Mouse (Mus musculus) stomach, embryonic 15.5 days (tissue): ENCODE measurements around the gene Asl. TPM values are rescaled to one million over a fixed set of nuclear protein-coding genes. Genes with fewer than 3 reads are reported as not detected.

Experiments used
- ATAC-seq: fragments of 200-750 bp; cut with Nextera tagmentation; 2 replicates; pipeline ENCODE4 v1.8.0; 2017; ENCODE audit warnings: low read depth, moderate number of reproducible peaks, moderate TSS enrichment; ENCODE audit not compliant: insufficient read depth, low FRiP score
- H3K27ac ChIP-seq: fragments of 300-500 bp; sonication (generic); 2 replicates; pipeline ENCODE4 v1.5.1; 2015; ENCODE audit warnings: mild to moderate bottlenecking, inconsistent platforms
- H3K27me3 ChIP-seq: fragments of 300-500 bp; sonication (generic); replicated peaks from 2 replicates; pipeline ENCODE4 v1.6.1; 2015; ENCODE audit warnings: inconsistent platforms
- H3K36me3 ChIP-seq: fragments of 300-500 bp; sonication (generic); 2 replicates; pipeline ENCODE4 v1.6.1; 2015; ENCODE audit warnings: inconsistent platforms
- H3K4me1 ChIP-seq: fragments of 300-500 bp; sonication (generic); 2 replicates; pipeline ENCODE4 v1.6.1; 2015; ENCODE audit warnings: inconsistent platforms
- H3K4me2 ChIP-seq: fragments of 300-500 bp; sonication (generic); 2 replicates; pipeline ENCODE4 v1.6.1; 2015; ENCODE audit warnings: mild to moderate bottlenecking, inconsistent platforms
- H3K4me3 ChIP-seq: fragments of 300-500 bp; sonication (generic); replicated peaks from 2 replicates; pipeline ENCODE4 v1.5.1; 2015; ENCODE audit warnings: inconsistent platforms
- H3K9ac ChIP-seq: fragments of 300-500 bp; sonication (generic); 2 replicates; pipeline ENCODE4 v1.6.1; 2015; ENCODE audit warnings: inconsistent platforms
- H3K9me3 ChIP-seq: fragments of 300-500 bp; sonication (generic); 2 replicates; pipeline ENCODE4 v1.6.1; 2016; ENCODE audit warnings: inconsistent platforms
- WGBS: fragments of 180-500 bp; shearing (Covaris S2); methylation state at CpG from one replicate; pipeline ENCODE4 v1.1.7; 2015; 5-methylcytosine and 5-hydroxymethylcytosine counted together
- polyA plus RNA-seq: library from polyadenylated mRNA; unstranded; fragments of >200 nt; fragmentation: Nextera tagmentation; extraction: Ambion mirVana; gene quantifications from 2 replicates; pipeline ENCODE4 v1.2.1, GENCODE M21; 2015

The Asl gene
- 49.1 and 50.1 TPM in 2 replicates for polyA plus RNA-seq

DNA sequence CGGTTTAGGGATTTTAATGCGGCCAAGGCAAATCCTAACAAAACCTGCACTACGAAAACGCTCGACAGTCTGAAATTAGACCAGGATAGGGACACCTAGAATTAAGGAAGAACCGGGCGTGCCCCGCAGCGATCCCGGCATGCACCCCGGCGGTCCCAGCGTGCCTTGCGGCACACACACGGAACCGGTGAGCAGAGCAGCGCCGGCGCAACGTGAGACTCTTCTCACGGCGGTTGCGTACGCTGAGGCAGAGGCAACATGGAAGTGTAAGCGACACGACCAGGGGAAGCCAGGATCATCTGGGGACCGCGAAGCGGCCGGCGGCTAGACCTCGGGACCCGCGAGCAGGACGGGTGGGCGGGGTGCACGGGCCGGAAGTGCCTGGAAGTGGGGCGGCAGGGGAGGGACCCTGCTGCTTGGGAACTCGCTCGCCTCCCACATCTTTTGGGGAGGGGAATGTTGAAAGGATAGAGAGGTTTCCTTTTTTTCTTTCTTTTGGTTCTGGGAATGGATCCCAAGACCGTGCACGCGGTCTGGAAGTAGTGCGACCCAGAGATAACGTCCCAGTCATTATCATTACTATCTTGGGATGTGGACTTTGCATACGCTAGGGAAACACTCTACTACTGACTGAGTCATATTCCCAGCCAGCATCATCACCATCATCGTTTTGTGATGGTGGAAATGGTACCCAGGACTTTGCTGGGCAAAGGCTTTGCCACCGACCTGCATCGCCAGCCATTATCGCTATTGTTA, at the start of gene Asl, which contains the start of gene Crcp:
Gene Asl, minus strand, starts transcription at position 106 of the 756 bp plus-strand sequence.
Gene Crcp, plus strand, starts transcription at position 149 of the 756 bp plus-strand sequence.
- Histone ChIP-seq H3K27ac (peak within 1 kb of the TSS; percentile 94), H3K36me3 (no peaks in the 10 kb centered on the region), H3K4me1 (peaks cover 6% of the 10 kb centered on the region; the same call in 1 of the 2 replicates), H3K27me3 (no peaks in the 10 kb centered on the region), H3K4me2 (peak within 1 kb of the TSS; percentile 78), H3K9me3 (no peaks in the 10 kb centered on the region), H3K4me3 (peak within 1 kb of the TSS; percentile 79), H3K9ac (peak within 1 kb of the TSS; percentile 51; the same call in 1 of the 2 replicates)
- peak; percentile 80 for ATAC-seq
- WGBS: 1% methylated on average over 51 of the region's 51 CpGs

DNA sequence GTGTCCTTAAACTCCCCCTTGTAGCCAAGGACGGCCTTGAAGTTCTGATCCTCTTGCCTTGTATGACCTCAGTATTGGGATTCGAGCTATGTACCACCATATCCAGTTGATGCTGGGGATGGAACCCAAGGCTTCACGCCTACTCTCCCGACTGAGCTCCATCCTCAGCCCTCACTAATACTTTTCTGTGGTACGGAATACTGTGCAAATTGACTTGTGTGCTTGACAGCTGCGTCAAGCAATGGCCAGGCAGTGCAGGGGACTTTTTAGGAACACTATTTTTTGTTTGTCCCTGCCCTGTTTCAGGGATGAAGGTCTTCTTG, 49.7 kb upstream of the Asl start:
- no peaks in the 10 kb centered on the region for H3K9me3 ChIP-seq
- H3K27me3 ChIP-seq: no peaks in the 10 kb centered on the region
- no peaks in the 10 kb centered on the region for H3K36me3 ChIP-seq
- peak overlapping the region; percentile 21; the same call in 1 of the 2 replicates for H3K27ac ChIP-seq
- no peak for ATAC-seq
- 39% methylated on average over 6 of the region's 6 CpGs for WGBS
- H3K4me1 ChIP-seq: 0 out of 2 replicates have a peak, but pooled peaks cover 13% of the 10 kb centered on the region
- no peak overlapping the region for H3K9ac ChIP-seq
- H3K4me2 ChIP-seq: peak overlapping the region; percentile 79
- H3K4me3 ChIP-seq: peak overlapping the region; percentile 74

DNA sequence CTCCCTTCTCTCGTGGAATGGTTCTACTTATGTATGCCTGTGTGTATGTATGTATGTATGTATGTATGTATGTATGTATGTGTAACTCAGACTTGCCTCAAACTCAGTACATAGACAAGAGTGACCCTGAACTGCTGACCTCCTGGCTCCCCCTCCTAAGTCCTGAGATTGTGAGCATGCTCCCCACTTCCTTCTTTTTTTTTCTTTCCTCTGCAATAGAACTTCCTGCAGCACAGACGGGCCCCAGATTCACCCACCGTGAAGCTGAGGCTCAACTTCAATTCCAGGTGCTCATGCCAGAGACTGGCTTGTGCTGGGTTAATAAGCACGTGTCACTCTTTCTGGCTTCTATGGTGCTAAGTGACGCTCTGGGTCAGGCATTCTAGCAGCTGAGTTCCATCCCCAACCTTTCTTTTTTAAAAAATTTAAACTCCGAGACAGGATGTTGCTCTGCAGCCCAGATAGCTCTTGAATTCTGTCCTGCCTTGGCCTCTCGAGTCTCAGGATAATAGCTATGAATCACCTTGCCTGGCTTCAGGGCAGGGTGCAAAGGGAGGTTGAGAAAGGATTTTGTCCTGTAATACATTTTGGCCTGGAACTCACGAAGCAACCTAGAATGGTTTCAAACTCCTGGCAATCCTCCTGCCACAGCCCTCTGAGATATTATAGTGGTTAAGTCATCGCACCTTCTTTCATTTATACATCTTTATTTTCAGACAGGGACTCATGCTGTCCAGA, 49.2 kb upstream of the Asl start:
- H3K27me3 ChIP-seq: no peaks in the 10 kb centered on the region
- H3K27ac ChIP-seq: no peak overlapping the region
- no peak overlapping the region for H3K4me2 ChIP-seq
- no peak for ATAC-seq
- H3K4me3 ChIP-seq: no peak overlapping the region
- 61% methylated on average over 9 of the region's 9 CpGs for WGBS
- no peaks in the 10 kb centered on the region for H3K9me3 ChIP-seq
- H3K36me3 ChIP-seq: no peaks in the 10 kb centered on the region
- H3K9ac ChIP-seq: no peak overlapping the region
- H3K4me1 ChIP-seq: 0 out of 2 replicates have a peak, but pooled peaks cover 13% of the 10 kb centered on the region

DNA sequence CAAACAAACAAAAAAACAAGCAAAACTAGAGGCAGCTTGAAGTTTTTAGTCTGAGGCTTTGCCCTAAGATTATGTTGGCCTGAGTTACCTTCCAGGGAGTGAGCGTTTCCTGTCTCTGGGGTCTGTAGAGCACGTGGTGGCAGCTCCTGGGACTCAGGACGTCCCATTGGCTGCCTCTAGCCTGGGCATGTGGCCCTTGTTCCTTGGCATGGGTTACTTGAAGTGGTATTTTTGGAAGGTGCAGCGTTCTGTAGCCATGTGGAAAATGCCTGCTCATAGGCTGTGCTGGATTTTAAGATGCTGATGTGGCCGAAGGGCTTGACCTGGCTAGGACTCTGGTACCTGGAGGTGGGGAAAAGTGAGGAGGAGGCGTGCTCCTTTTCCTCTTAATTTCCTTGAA, 47.3 kb upstream of the Asl start:
- H3K9ac ChIP-seq: no peak overlapping the region

DNA sequence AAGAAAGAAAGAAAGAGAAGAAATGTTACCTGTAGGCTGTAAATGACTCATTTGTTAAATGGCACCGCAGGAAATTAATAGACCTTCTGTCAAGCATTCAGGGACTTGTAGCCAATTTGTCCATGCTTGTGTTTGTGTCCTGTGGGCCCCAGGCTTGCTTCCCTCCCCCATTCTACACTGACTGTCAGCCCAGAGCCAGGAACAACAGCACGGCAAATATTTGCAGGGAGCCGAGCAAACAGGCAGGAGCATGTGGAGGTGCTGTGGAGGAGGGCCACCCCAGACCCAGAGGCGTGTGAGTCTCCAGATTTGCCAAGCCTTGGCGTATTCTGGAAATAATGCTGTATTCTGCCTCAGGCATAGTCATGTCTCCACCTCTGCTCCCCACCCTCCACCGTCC, 45.4 kb upstream of the Asl start:
- 0 out of 2 replicates have a peak, but pooled peaks cover 10% of the 10 kb centered on the region for H3K4me1 ChIP-seq
- no peaks in the 10 kb centered on the region for H3K9me3 ChIP-seq
- peak; percentile 58 for ATAC-seq
- no peaks in the 10 kb centered on the region for H3K36me3 ChIP-seq
- H3K9ac ChIP-seq: no peak overlapping the region
- 57% methylated on average over 6 of the region's 6 CpGs for WGBS
- H3K4me2 ChIP-seq: peak overlapping the region; percentile 22; the same call in 1 of the 2 replicates
- H3K27ac ChIP-seq: peak overlapping the region; percentile 33; the same call in 1 of the 2 replicates
- H3K27me3 ChIP-seq: no peaks in the 10 kb centered on the region
- H3K4me3 ChIP-seq: no peak overlapping the region

More for the DNA sequence above, 47.3 kb upstream of the Asl start:
- no peak for ATAC-seq
- H3K27ac ChIP-seq: no peak overlapping the region
- no peaks in the 10 kb centered on the region for H3K27me3 ChIP-seq
- H3K4me2 ChIP-seq: no peak overlapping the region
- no peaks in the 10 kb centered on the region for H3K36me3 ChIP-seq
- no peaks in the 10 kb centered on the region for H3K9me3 ChIP-seq
- WGBS: 67% methylated on average over 6 of the region's 6 CpGs
- no peak overlapping the region for H3K4me3 ChIP-seq
- 0 out of 2 replicates have a peak, but pooled peaks cover 13% of the 10 kb centered on the region for H3K4me1 ChIP-seq

DNA sequence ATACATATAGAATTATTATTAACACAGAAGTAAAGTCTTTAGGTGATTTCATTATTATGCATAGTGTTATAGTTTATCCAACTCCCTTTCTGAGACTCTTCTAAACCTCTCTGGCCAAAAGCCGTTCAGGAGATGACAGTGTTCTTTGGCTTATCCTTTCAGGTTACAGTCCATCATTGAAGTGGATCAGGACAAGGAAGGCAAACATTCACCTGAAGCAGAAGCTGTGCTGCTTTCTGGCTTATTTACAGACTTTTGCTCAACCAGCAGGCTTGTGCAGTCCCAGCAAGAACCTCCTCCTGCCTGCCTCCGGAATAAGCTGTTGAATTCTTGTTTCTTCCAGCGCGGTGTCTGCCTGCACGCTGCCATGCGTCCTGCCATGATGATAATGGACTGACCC, 44.0 kb upstream of the Asl start, which contains the start of gene Tpst1:
Gene Tpst1, plus strand, starts transcription at position 301 of the 400 bp plus-strand sequence.
- H3K27ac ChIP-seq: no peak within 1 kb of the TSS
- H3K9me3 ChIP-seq: no peaks in the 10 kb centered on the region
- ATAC-seq: no peak
- no peaks in the 10 kb centered on the region for H3K36me3 ChIP-seq
- no peak within 1 kb of the TSS for H3K9ac ChIP-seq
- no peaks in the 10 kb centered on the region for H3K27me3 ChIP-seq
- no peak within 1 kb of the TSS for H3K4me2 ChIP-seq
- 86% methylated on average over 6 of the region's 6 CpGs for WGBS
- no peak within 1 kb of the TSS for H3K4me3 ChIP-seq
- no peaks in the 10 kb centered on the region for H3K4me1 ChIP-seq

DNA sequence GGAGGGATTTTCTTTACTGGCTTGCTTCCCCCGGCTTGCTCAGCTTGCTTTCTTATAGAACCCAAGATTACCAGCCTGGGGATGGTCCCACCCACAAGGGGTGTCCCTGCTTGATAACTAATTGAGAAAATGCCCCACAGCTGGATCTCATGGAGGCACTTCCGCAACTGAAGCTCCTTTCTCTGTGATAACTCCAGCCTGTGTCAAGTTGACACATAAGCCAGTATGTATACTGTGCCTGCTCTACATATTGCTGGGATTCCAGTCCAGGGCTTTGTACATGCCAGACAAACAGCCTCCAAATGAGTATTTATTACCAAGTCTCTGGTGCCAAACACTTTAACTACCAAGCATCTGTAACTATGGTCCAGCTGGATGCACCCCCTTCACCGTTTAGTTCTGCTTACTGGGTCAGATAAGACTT, 38.8 kb upstream of the Asl start:
- Histone ChIP-seq H3K4me2 (no peak overlapping the region), H3K9ac (no peak overlapping the region), H3K36me3 (0 out of 2 replicates have a peak, but pooled peaks cover 3% of the 10 kb centered on the region), H3K27me3 (no peaks in the 10 kb centered on the region), H3K4me3 (no peak overlapping the region), H3K27ac (no peak overlapping the region), H3K4me1 (no peaks in the 10 kb centered on the region), H3K9me3 (no peaks in the 10 kb centered on the region)
- peak; percentile 39; the same call in 1 of the 2 replicates for ATAC-seq
- 46% methylated on average over 3 of the region's 3 CpGs for WGBS

DNA sequence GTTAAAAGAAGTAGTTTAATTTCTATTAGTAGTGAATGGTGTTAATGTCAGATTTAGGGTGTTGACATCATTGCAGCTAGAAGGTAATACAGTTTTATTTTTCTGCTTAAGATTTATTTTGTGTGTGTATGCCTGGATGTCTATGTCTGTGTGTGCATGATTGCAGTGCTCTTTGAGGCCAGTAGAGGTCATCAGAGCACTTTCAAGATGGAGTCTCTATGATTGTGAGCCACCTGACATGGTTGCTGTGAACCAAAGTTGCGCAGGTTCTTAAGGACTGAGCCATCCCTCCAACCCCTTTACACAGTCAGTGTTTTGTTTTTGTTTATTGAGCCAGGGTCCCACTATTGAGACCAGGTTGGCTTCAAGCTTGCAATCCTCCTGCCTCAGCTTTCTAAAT, 36.5 kb upstream of the Asl start:
- Histone ChIP-seq H3K27ac (no peak overlapping the region), H3K9me3 (no peaks in the 10 kb centered on the region), H3K9ac (no peak overlapping the region), H3K4me1 (no peaks in the 10 kb centered on the region), H3K36me3 (0 out of 2 replicates have a peak, but pooled peaks cover 3% of the 10 kb centered on the region), H3K4me3 (no peak overlapping the region), H3K4me2 (no peak overlapping the region), H3K27me3 (no peaks in the 10 kb centered on the region)
- no peak for ATAC-seq
- 89% methylated on average over 1 of the region's 1 CpGs for WGBS

DNA sequence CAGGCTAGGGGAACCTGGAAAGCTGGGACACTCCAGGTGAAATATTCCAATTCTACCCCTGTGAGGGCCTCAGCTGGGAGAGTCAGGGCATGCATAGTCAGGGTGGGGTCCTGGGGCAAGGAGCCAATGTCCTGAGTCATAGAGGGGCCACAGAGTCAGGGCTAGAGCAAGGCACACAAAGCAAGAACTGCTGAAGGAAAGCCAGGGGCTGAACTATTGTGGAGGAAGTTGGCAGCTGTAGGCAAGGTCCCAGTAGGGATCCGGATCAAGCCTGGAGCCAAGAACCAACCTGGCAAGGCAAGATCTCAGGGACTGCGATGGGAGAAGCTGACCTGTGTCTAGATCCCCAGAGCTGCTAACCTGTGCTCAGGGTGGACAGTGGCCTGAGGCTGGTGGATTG, 34.7 kb upstream of the Asl start:
- no peak for ATAC-seq

DNA sequence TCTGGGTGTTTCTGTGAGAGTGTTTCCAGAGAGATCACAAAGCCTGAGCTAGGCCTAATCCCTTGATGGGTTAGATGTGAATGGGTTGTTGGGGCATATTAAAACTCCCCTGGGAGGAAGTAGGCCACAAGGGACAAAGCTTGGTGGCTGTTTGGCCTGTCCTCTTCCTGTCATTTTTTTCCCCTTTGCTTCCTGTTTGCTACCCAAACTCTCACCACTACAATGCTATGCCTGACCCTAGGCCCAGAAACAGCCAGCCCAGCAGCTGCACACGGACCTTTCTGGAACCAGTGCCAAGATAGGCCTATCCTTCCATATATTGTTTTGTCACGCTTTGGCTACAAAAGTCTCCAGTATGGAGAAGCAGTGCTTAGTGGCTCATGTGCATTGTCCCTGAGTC, 33.0 kb upstream of the Asl start:
- Histone ChIP-seq H3K4me3 (no peak overlapping the region), H3K27ac (peak overlapping the region; percentile 65)
- ATAC-seq: no peak

More for the DNA sequence above, 34.7 kb upstream of the Asl start:
- H3K9me3 ChIP-seq: no peaks in the 10 kb centered on the region
- H3K4me2 ChIP-seq: no peak overlapping the region
- peaks cover 10% of the 10 kb centered on the region for H3K4me1 ChIP-seq
- 81% methylated on average over 2 of the region's 2 CpGs for WGBS
- peaks cover 5% of the 10 kb centered on the region for H3K36me3 ChIP-seq
- H3K27ac ChIP-seq: no peak overlapping the region
- H3K27me3 ChIP-seq: no peaks in the 10 kb centered on the region
- no peak overlapping the region for H3K9ac ChIP-seq
- H3K4me3 ChIP-seq: no peak overlapping the region

DNA sequence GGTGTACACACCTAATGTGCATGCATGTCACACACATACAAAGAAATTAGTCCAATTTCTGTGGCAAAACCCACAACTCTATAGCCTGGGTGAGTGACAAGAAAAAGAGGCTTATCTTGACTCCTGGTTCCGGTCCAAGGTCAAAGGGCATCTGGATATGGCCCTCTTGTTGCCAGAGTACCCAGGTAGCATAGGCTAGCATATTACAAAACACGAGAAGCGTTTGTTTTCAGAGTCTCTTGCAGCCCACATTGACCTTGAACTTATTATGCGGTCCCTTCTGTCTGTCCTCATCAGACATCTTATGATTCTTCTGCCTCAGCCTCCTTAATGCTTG, 31.2 kb upstream of the Asl start:
- 82% methylated on average over 4 of the region's 4 CpGs for WGBS
- Histone ChIP-seq H3K9me3 (no peaks in the 10 kb centered on the region), H3K27me3 (no peaks in the 10 kb centered on the region), H3K4me3 (no peak overlapping the region), H3K4me1 (peaks cover 10% of the 10 kb centered on the region), H3K27ac (peak overlapping the region; percentile 61; the same call in 1 of the 2 replicates), H3K9ac (no peak overlapping the region), H3K36me3 (peaks cover 4% of the 10 kb centered on the region), H3K4me2 (no peak overlapping the region)
- no peak for ATAC-seq

More for the DNA sequence above, 33.0 kb upstream of the Asl start:
- Histone ChIP-seq H3K9ac (no peak overlapping the region), H3K4me2 (no peak overlapping the region), H3K9me3 (no peaks in the 10 kb centered on the region), H3K36me3 (peaks cover 7% of the 10 kb centered on the region), H3K4me1 (peaks cover 10% of the 10 kb centered on the region), H3K27me3 (no peaks in the 10 kb centered on the region)
- 57% methylated on average over 2 of the region's 2 CpGs for WGBS
